Mouse (Mus musculus): Measurements from ENCODE around the gene Hjurp. TPM values are rescaled to one million over a fixed set of nuclear protein-coding genes. Genes with fewer than 3 reads are reported as not detected.

Hjurp gene
- polyA plus RNA-seq, 1 experiment, result 29.4 TPM

- WGBS, result 66% methylated on average over 4 of the region's 4 CpGs
- Histone ChIP-seq H3K4me1 (ENCODE audit: control insufficient read depth, insufficient read depth, low read length) (no peaks in the 10 kb centered on the region), H3K4me3 (replicated peaks; ENCODE audit: extremely low read depth, low read depth, low read length) (no peak overlapping the region)
- DNase-seq, result no peak
- TF ChIP-seq POLR2A (IDR thresholded peaks at IDR 0.05; ENCODE audit: borderline replicate concordance, extremely low read depth, low read depth, low read length), result no peak
- no peak for TF ChIP-seq CTCF (IDR thresholded peaks at IDR 0.05; ENCODE audit: insufficient read depth, low read length)
These were observed 12.6 kb downstream of the Hjurp start for GRCm38 (mm10) chr1:88264869-88265240.

GRCm38 (mm10) chr1:88264237-88264868 is 13.1 kb downstream of the Hjurp start:
- no peak overlapping the region for H3K4me3 ChIP-seq (replicated peaks; ENCODE audit: extremely low read depth, low read depth, low read length)
- no peak for DNase-seq
- TF ChIP-seq CTCF (IDR thresholded peaks at IDR 0.05; ENCODE audit: insufficient read depth, low read length) (no peak), POLR2A (IDR thresholded peaks at IDR 0.05; ENCODE audit: borderline replicate concordance, extremely low read depth, low read depth, low read length) (no peak)
- no peaks in the 10 kb centered on the region for H3K4me1 ChIP-seq (ENCODE audit: control insufficient read depth, insufficient read depth, low read length)
- 80% methylated on average over 7 of the region's 7 CpGs for WGBS

- no peaks in the 10 kb centered on the region for H3K4me1 ChIP-seq (ENCODE audit: control insufficient read depth, insufficient read depth, low read length)
- TF ChIP-seq CTCF (IDR thresholded peaks at IDR 0.05; ENCODE audit: insufficient read depth, low read length) (no peak), POLR2A (IDR thresholded peaks at IDR 0.05; ENCODE audit: borderline replicate concordance, extremely low read depth, low read depth, low read length) (no peak)
- no peak for DNase-seq
- WGBS, result 92% methylated on average over 5 of the region's 5 CpGs
- no peak overlapping the region for H3K4me3 ChIP-seq (replicated peaks; ENCODE audit: extremely low read depth, low read depth, low read length)
These were observed 13.7 kb downstream of the Hjurp start for GRCm38 (mm10) chr1:88263778-88264177.

GRCm38 (mm10) chr1:88262961-88263360 is 14.5 kb downstream of the Hjurp start:
- WGBS, result 72% methylated on average over 6 of the region's 6 CpGs
- Histone ChIP-seq H3K4me1 (ENCODE audit: control insufficient read depth, insufficient read depth, low read length) (no peaks in the 10 kb centered on the region), H3K4me3 (replicated peaks; ENCODE audit: extremely low read depth, low read depth, low read length) (no peak overlapping the region)
- TF ChIP-seq POLR2A (IDR thresholded peaks at IDR 0.05; ENCODE audit: borderline replicate concordance, extremely low read depth, low read depth, low read length) (no peak), CTCF (IDR thresholded peaks at IDR 0.05; ENCODE audit: insufficient read depth, low read length) (no peak)
- DNase-seq, result no peak

- TF ChIP-seq POLR2A (IDR thresholded peaks at IDR 0.05; ENCODE audit: borderline replicate concordance, extremely low read depth, low read depth, low read length) (no peak), CTCF (IDR thresholded peaks at IDR 0.05; ENCODE audit: insufficient read depth, low read length) (no peak)
- 66% methylated on average over 4 of the region's 4 CpGs for WGBS
- no peaks in the 10 kb centered on the region for H3K4me1 ChIP-seq (ENCODE audit: control insufficient read depth, insufficient read depth, low read length)
- DNase-seq, result no peak
- no peak overlapping the region for H3K4me3 ChIP-seq (replicated peaks; ENCODE audit: extremely low read depth, low read depth, low read length)
These were observed 15.2 kb downstream of the Hjurp start for GRCm38 (mm10) chr1:88262255-88262654.

GRCm38 (mm10) chr1:88261706-88262105 is 15.7 kb downstream of the Hjurp start:
- TF ChIP-seq POLR2A (IDR thresholded peaks at IDR 0.05; ENCODE audit: borderline replicate concordance, extremely low read depth, low read depth, low read length) (no peak), CTCF (IDR thresholded peaks at IDR 0.05; ENCODE audit: insufficient read depth, low read length) (no peak)
- no peak for DNase-seq
- Histone ChIP-seq H3K4me3 (replicated peaks; ENCODE audit: extremely low read depth, low read depth, low read length) (no peak overlapping the region), H3K4me1 (ENCODE audit: control insufficient read depth, insufficient read depth, low read length) (no peaks in the 10 kb centered on the region)
- WGBS, result 85% methylated on average over 7 of the region's 7 CpGs

GRCm38 (mm10) chr1:88260604-88261377 is 16.6 kb downstream of the Hjurp start:
- Histone ChIP-seq H3K4me1 (ENCODE audit: control insufficient read depth, insufficient read depth, low read length) (no peaks in the 10 kb centered on the region), H3K4me3 (replicated peaks; ENCODE audit: extremely low read depth, low read depth, low read length) (no peak overlapping the region)
- whole genome bisulfite sequencing, result 75% methylated on average over 10 of the region's 10 CpGs
- no peak for DNase-seq
- TF ChIP-seq CTCF (IDR thresholded peaks at IDR 0.05; ENCODE audit: insufficient read depth, low read length) (no peak), POLR2A (IDR thresholded peaks at IDR 0.05; ENCODE audit: borderline replicate concordance, extremely low read depth, low read depth, low read length) (no peak)

GRCm38 (mm10) chr1:88260114-88260513 is 17.3 kb downstream of the Hjurp start:
- H3K4me3 ChIP-seq (replicated peaks; ENCODE audit: extremely low read depth, low read depth, low read length), result no peak overlapping the region
- TF ChIP-seq POLR2A (IDR thresholded peaks at IDR 0.05; ENCODE audit: borderline replicate concordance, extremely low read depth, low read depth, low read length), result no peak
- H3K4me1 ChIP-seq (ENCODE audit: control insufficient read depth, insufficient read depth, low read length), result no peaks in the 10 kb centered on the region
- 69% methylated on average over 6 of the region's 6 CpGs for WGBS
- DNase-seq, result no peak

GRCm38 (mm10) chr1:88259643-88260024 is 17.8 kb downstream of the Hjurp start:
- no peak for DNase-seq
- Histone ChIP-seq H3K4me3 (replicated peaks; ENCODE audit: extremely low read depth, low read depth, low read length) (no peak overlapping the region), H3K4me1 (ENCODE audit: control insufficient read depth, insufficient read depth, low read length) (no peaks in the 10 kb centered on the region)
- TF ChIP-seq CTCF (IDR thresholded peaks at IDR 0.05; ENCODE audit: insufficient read depth, low read length), result no peak
- TF ChIP-seq POLR2A (IDR thresholded peaks at IDR 0.05; ENCODE audit: borderline replicate concordance, extremely low read depth, low read depth, low read length), result no peak
- 70% methylated on average over 4 of the region's 4 CpGs for WGBS
